Mouse (Mus musculus) heart, embryonic 16.5 days (tissue): ENCODE measurements around the gene Alcam. TPM values are rescaled to one million over a fixed set of nuclear protein-coding genes. Genes with fewer than 3 reads are reported as not detected.

ENCODE experiments used
- ATAC-seq: fragments of 200-750 bp; cut with Nextera tagmentation; replicated peaks from 2 replicates; pipeline ENCODE4 v1.8.0; 2017; ENCODE audit warnings: moderate number of reproducible peaks; ENCODE audit not compliant: insufficient read depth, low FRiP score; ENCODE audit errors: extremely low read depth
- H3K27ac ChIP-seq: fragments of 300-500 bp; sonication (generic); 2 replicates; pipeline ENCODE4 v1.5.1; 2014; ENCODE audit warnings: mild to moderate bottlenecking, low read length, control low read depth, moderate library complexity
- H3K27me3 ChIP-seq: fragments of 300-500 bp; sonication (generic); 2 replicates; pipeline ENCODE4 v1.6.1; 2014; ENCODE audit warnings: low read length, mixed read lengths; ENCODE audit not compliant: control insufficient read depth, insufficient read depth
- H3K36me3 ChIP-seq: fragments of 300-500 bp; sonication (generic); 2 replicates; pipeline ENCODE4 v1.6.1; 2014; ENCODE audit not compliant: control insufficient read depth, insufficient read depth
- H3K4me1 ChIP-seq: fragments of 300-500 bp; sonication (generic); 2 replicates; pipeline ENCODE4 v1.6.1; 2014; ENCODE audit warnings: low read length, mixed read lengths; ENCODE audit not compliant: control insufficient read depth, insufficient read depth
- H3K4me2 ChIP-seq: fragments of 300-500 bp; sonication (generic); 2 replicates; pipeline ENCODE4 v1.6.1; 2014; ENCODE audit warnings: low read depth, mild to moderate bottlenecking, control low read depth, low read length
- H3K4me3 ChIP-seq: fragments of 300-500 bp; sonication (generic); 2 replicates; pipeline ENCODE4 v1.5.1; 2014; ENCODE audit warnings: mild to moderate bottlenecking, control low read depth, low read length
- H3K9ac ChIP-seq: fragments of 300-500 bp; sonication (generic); 2 replicates; pipeline ENCODE4 v1.6.1; 2014; ENCODE audit warnings: low read length, control low read depth
- H3K9me3 ChIP-seq: fragments of 300-500 bp; sonication (generic); replicated peaks from 2 replicates; pipeline ENCODE4 v1.6.1; 2016; ENCODE audit warnings: low read length; ENCODE audit not compliant: control insufficient read depth
- WGBS: fragments of 180-500 bp; shearing (Covaris S2); extraction: QIAGEN DNeasy Blood & Tissue Kit; methylation state at CpG from one replicate; pipeline ENCODE4 v1.1.7; 2014; 5-methylcytosine and 5-hydroxymethylcytosine counted together
- polyA plus RNA-seq: library from polyadenylated mRNA; unstranded; fragments of >200 nt; fragmentation: Nextera tagmentation; extraction: Ambion mirVana; gene quantifications from 2 replicates; pipeline ENCODE4 v1.2.1, GENCODE M21; 2015

The Alcam gene
- polyA plus RNA-seq, 1 experiment from 2014 or later, result 13.4 TPM

GRCm38 (mm10) chr16:52468426-52468825 is 14.6 kb upstream of the Alcam start:
- Histone ChIP-seq H3K9me3 (no peaks in the 10 kb centered on the region), H3K4me3 (no peak overlapping the region), H3K4me1 (no peaks in the 10 kb centered on the region), H3K27me3 (no peaks in the 10 kb centered on the region), H3K27ac (no peak overlapping the region), H3K36me3 (no peaks in the 10 kb centered on the region), H3K9ac (no peak overlapping the region), H3K4me2 (no peak overlapping the region)
- no peak for ATAC-seq

- WGBS, result 71% methylated on average over 6 of the region's 6 CpGs
- no peak overlapping the region for H3K4me2 ChIP-seq
Observed at GRCm38 (mm10) chr16:52466770-52467169, 12.9 kb upstream of the Alcam start.

GRCm38 (mm10) chr16:52464597-52464996 is 10.7 kb upstream of the Alcam start:
- ATAC-seq, result no peak
- WGBS, result 79% methylated on average over 1 of the region's 1 CpGs
- Histone ChIP-seq H3K4me2 (no peak overlapping the region), H3K4me1 (no peaks in the 10 kb centered on the region), H3K4me3 (no peak overlapping the region), H3K9ac (no peak overlapping the region), H3K27me3 (no peaks in the 10 kb centered on the region), H3K9me3 (no peaks in the 10 kb centered on the region), H3K27ac (no peak overlapping the region), H3K36me3 (no peaks in the 10 kb centered on the region)

More at GRCm38 (mm10) chr16:52466770-52467169, 12.9 kb upstream of the Alcam start:
- no peaks in the 10 kb centered on the region for H3K9me3 ChIP-seq
- H3K27me3 ChIP-seq, result no peaks in the 10 kb centered on the region
- H3K4me3 ChIP-seq, result no peak overlapping the region
- no peak overlapping the region for H3K27ac ChIP-seq
- H3K9ac ChIP-seq, result no peak overlapping the region
- ATAC-seq, result no peak
- H3K4me1 ChIP-seq, result no peaks in the 10 kb centered on the region
- H3K36me3 ChIP-seq, result no peaks in the 10 kb centered on the region

- under 1% methylated on average over 47 of the region's 55 CpGs for WGBS
- ATAC-seq, result peak; percentile 98
- Histone ChIP-seq H3K9me3 (no peaks in the 10 kb centered on the region), H3K27me3 (no peaks in the 10 kb centered on the region), H3K27ac (peak overlapping the region; percentile 81), H3K4me1 (peaks cover 8% of the 10 kb centered on the region; the same call in 1 of the 2 replicates), H3K4me2 (peak overlapping the region; percentile 97), H3K9ac (peak overlapping the region; percentile 78), H3K4me3 (peak overlapping the region; percentile 87), H3K36me3 (no peaks in the 10 kb centered on the region)
Observed at GRCm38 (mm10) chr16:52452862-52453715, 785 bp downstream of the Alcam start.

- ATAC-seq, result no peak
- peak overlapping the region; percentile 75 for H3K27ac ChIP-seq
- H3K9me3 ChIP-seq, result no peaks in the 10 kb centered on the region
- peak overlapping the region; percentile 78 for H3K9ac ChIP-seq
- WGBS, result under 1% methylated on average over 26 of the region's 26 CpGs
- no peaks in the 10 kb centered on the region for H3K27me3 ChIP-seq
- H3K4me3 ChIP-seq, result peak overlapping the region; percentile 87
- H3K4me1 ChIP-seq, result peaks cover 8% of the 10 kb centered on the region; the same call in 1 of the 2 replicates
- H3K4me2 ChIP-seq, result peak overlapping the region; percentile 97
- H3K36me3 ChIP-seq, result no peaks in the 10 kb centered on the region
Observed at GRCm38 (mm10) chr16:52452477-52452831, 1.4 kb downstream of the Alcam start.

- peak overlapping the region; percentile 27 for H3K27ac ChIP-seq
- H3K9me3 ChIP-seq, result no peaks in the 10 kb centered on the region
- H3K27me3 ChIP-seq, result no peaks in the 10 kb centered on the region
- peak overlapping the region; percentile 97 for H3K4me2 ChIP-seq
- peak overlapping the region; percentile 78 for H3K9ac ChIP-seq
- 0% methylated on average over 23 of the region's 23 CpGs for WGBS
- H3K4me1 ChIP-seq, result peaks cover 8% of the 10 kb centered on the region; the same call in 1 of the 2 replicates
- no peak for ATAC-seq
- no peaks in the 10 kb centered on the region for H3K36me3 ChIP-seq
- H3K4me3 ChIP-seq, result peak overlapping the region; percentile 87
Observed at GRCm38 (mm10) chr16:52451786-52452476, 1.9 kb downstream of the Alcam start.

GRCm38 (mm10) chr16:52451101-52451785 is 2.6 kb downstream of the Alcam start:
- Histone ChIP-seq H3K36me3 (no peaks in the 10 kb centered on the region), H3K4me3 (peak overlapping the region; percentile 87), H3K9me3 (no peaks in the 10 kb centered on the region), H3K4me1 (peaks cover 8% of the 10 kb centered on the region; the same call in 1 of the 2 replicates), H3K4me2 (peak overlapping the region; percentile 97), H3K9ac (peak overlapping the region; percentile 78), H3K27ac (peak overlapping the region; percentile 27), H3K27me3 (no peaks in the 10 kb centered on the region)
- WGBS, result 2% methylated on average over 15 of the region's 15 CpGs
- no peak for ATAC-seq

GRCm38 (mm10) chr16:52450245-52451100 is 3.4 kb downstream of the Alcam start:
- WGBS, result 1% methylated on average over 28 of the region's 28 CpGs

More at GRCm38 (mm10) chr16:52450245-52451100, 3.4 kb downstream of the Alcam start:
- Histone ChIP-seq H3K4me3 (peak overlapping the region; percentile 87), H3K27me3 (no peaks in the 10 kb centered on the region), H3K9me3 (no peaks in the 10 kb centered on the region), H3K36me3 (no peaks in the 10 kb centered on the region), H3K4me1 (peaks cover 8% of the 10 kb centered on the region; the same call in 1 of the 2 replicates), H3K4me2 (peak overlapping the region; percentile 97), H3K27ac (peak overlapping the region; percentile 10), H3K9ac (peak overlapping the region; percentile 78)
- no peak for ATAC-seq
